Mouse (Mus musculus) liver, adult 2 months (tissue): ENCODE data around the gene Ndufs7. TPM values are rescaled to one million over a fixed set of nuclear protein-coding genes. Genes with fewer than 3 reads are reported as not detected.
A peak's percentile ranks its signal among the peaks of the same experiment; 100 is the strongest.

Source experiments
- DNase-seq: peaks from one replicate; pipeline ENCODE4 v3.0.0-alpha.2; 2011; ENCODE audit warnings: low read depth, low spot score; ENCODE audit errors: extremely low read depth
- H3K27ac ChIP-seq: fragments of 200-500 bp; replicated peaks from 2 replicates; pipeline ENCODE4 v1.5.1; 2012; ENCODE audit warnings: low read depth, mild to moderate bottlenecking, control low read depth, inconsistent platforms, low read length; ENCODE audit not compliant: insufficient read depth
- H3K27me3 ChIP-seq: fragments of 200-500 bp; 2 replicates; pipeline ENCODE4 v1.6.1; 2012; ENCODE audit warnings: mild to moderate bottlenecking, moderate library complexity, low read length, inconsistent platforms; ENCODE audit not compliant: control insufficient read depth, insufficient read depth
- H3K36me3 ChIP-seq: fragments of 200-500 bp; 2 replicates; pipeline ENCODE4 v1.6.1; 2012; ENCODE audit warnings: low read length, inconsistent platforms; ENCODE audit not compliant: control insufficient read depth, insufficient read depth
- H3K4me1 ChIP-seq: fragments of 200-500 bp; 2 replicates; pipeline ENCODE4 v1.6.1; 2011; ENCODE audit warnings: low read length; ENCODE audit not compliant: control insufficient read depth, insufficient read depth
- H3K4me3 ChIP-seq: fragments of 200-500 bp; 2 replicates; pipeline ENCODE4 v1.5.1; 2011; ENCODE audit warnings: low read depth, mild to moderate bottlenecking, control low read depth, low read length, moderate library complexity; ENCODE audit not compliant: insufficient read depth
- H3K79me2 ChIP-seq: fragments of 200-500 bp; 2 replicates; pipeline ENCODE4 v1.6.1; 2012; ENCODE audit warnings: inconsistent platforms, mild to moderate bottlenecking, low read length, moderate library complexity; ENCODE audit not compliant: control insufficient read depth, insufficient read depth
- H3K9ac ChIP-seq: fragments of 200-500 bp; 2 replicates; pipeline ENCODE4 v1.6.1; 2012; ENCODE audit warnings: low read depth, mild to moderate bottlenecking, control low read depth, inconsistent platforms, low read length
- CTCF ChIP-seq: fragments of 200-500 bp; IDR thresholded peaks from 2 replicates; pipeline ENCODE4 v1.5.1; 2011; ENCODE audit warnings: low read depth, low read length, control low read depth
- POLR2A ChIP-seq: fragments of 200-500 bp; IDR thresholded peaks from 2 replicates; pipeline ENCODE4 v1.6.1; 2011; ENCODE audit warnings: low read length, control low read depth; ENCODE audit not compliant: insufficient read depth; ENCODE audit errors: extremely low read depth
- WGBS: fragments of 180-500 bp; shearing (Covaris S2); methylation state at CpG from one replicate; pipeline ENCODE4 v1.1.7; 2018; 5-methylcytosine and 5-hydroxymethylcytosine counted together
- polyA plus RNA-seq: library from polyadenylated mRNA; depleted of rRNA; stranded (reverse); fragments of >200 nt; gene quantifications from 2 replicates; pipeline ENCODE4 v1.2.3, GENCODE M21; 2012
- total RNA-seq: library from RNA; depleted of rRNA; stranded (reverse); fragments of >200 nt; gene quantifications from 2 replicates; pipeline ENCODE4 v1.2.3, GENCODE M21; 2014

The Ndufs7 gene
- total and polyA plus RNA-seq, 2 experiments = 165 to 560 TPM

DNA sequence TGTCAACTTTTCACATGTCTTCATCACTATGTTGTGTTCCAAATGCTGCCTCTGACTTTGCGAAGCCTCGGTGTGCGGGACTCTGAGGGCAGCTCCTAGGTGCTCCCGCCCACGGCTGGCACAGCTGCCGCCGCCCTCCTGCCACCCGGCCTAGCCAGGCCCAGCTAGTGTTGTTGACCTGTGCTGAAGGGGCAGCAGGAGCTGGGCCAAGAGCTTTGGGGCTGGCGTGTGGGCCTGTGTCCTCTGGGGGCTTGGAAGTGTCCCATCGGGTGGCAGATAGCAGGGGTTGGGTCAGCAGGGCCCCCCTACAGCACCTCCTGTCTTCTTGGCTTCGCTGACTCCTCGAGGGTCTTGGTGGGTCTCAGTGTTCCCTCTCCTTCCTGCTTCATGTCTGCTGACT lies 30.4 kb downstream of the Ndufs7 start:
- no peak for TF ChIP-seq CTCF
- TF ChIP-seq POLR2A = no peak
- Histone ChIP-seq H3K27me3 (no peaks in the 10 kb centered on the region), H3K4me3 (no peak overlapping the region), H3K4me1 (peaks cover 29% of the 10 kb centered on the region), H3K79me2 (peaks cover 7% of the 10 kb centered on the region; the same call in 1 of the 2 replicates), H3K9ac (no peak overlapping the region), H3K27ac (peak overlapping the region; percentile 21; the same call in 1 of the 2 replicates), H3K36me3 (peaks cover 31% of the 10 kb centered on the region)
- WGBS = 42% methylated on average over 12 of the region's 12 CpGs
- no peak for DNase-seq

DNA sequence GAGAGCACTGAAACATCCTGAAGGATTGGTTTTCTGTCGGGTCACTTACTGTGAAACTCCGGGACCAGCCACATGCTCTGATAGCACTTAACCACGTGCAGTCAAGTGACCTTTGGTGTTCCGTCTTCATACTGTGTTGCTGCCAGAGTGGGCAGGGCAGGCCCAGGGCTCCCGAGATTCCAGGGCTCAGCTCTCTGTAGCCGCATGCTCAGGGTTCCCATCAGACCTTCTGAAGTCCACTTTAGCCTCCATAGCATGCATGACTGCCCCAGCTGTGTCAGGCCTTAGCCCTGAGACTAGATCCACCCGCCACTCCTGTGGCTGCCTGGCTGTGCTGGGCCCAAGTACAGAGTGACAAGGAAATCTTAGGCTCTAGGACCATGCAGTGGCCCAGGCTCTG lies 32.4 kb downstream of the Ndufs7 start:
- H3K79me2 ChIP-seq = peaks cover 4% of the 10 kb centered on the region; the same call in 1 of the 2 replicates
- TF ChIP-seq POLR2A (no peak), CTCF (no peak)
- H3K4me3 ChIP-seq = no peak overlapping the region
- H3K36me3 ChIP-seq = peaks cover 42% of the 10 kb centered on the region
- H3K9ac ChIP-seq = peak overlapping the region; percentile 51
- peak overlapping the region; percentile 81 for H3K27ac ChIP-seq
- 20% methylated on average over 7 of the region's 7 CpGs for WGBS
- no peaks in the 10 kb centered on the region for H3K27me3 ChIP-seq
- DNase-seq = peak; percentile 96
- peaks cover 20% of the 10 kb centered on the region for H3K4me1 ChIP-seq

DNA sequence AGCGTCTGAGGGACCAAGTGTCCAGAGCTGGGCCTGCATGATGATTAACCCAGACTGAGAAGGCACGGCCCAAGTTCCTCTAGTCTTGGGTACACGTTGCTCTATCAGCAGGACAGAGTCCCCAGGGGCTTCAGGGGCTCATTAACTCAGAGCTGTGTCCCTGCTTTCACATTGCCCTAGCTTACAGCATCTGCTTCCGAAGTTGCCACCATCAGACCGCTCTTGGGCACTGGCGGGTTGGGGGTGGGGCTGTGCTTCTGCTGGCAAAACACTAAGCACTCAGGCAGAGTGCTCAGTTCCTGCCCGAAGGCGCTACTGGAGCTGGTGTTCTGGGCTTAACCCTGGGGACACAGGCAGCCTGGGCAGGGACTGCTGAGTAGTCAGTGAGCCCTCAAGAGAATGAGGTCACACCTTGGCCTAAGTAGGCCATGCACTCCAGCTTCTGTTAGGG lies 33.0 kb downstream of the Ndufs7 start:
- Histone ChIP-seq H3K4me3 (no peak overlapping the region), H3K27me3 (no peaks in the 10 kb centered on the region), H3K27ac (peak overlapping the region; percentile 81), H3K36me3 (peaks cover 43% of the 10 kb centered on the region), H3K4me1 (peaks cover 20% of the 10 kb centered on the region), H3K79me2 (peaks cover 4% of the 10 kb centered on the region; the same call in 1 of the 2 replicates), H3K9ac (peak overlapping the region; percentile 51)
- peak; percentile 78 for DNase-seq
- TF ChIP-seq POLR2A = no peak
- 19% methylated on average over 8 of the region's 8 CpGs for WGBS

DNA sequence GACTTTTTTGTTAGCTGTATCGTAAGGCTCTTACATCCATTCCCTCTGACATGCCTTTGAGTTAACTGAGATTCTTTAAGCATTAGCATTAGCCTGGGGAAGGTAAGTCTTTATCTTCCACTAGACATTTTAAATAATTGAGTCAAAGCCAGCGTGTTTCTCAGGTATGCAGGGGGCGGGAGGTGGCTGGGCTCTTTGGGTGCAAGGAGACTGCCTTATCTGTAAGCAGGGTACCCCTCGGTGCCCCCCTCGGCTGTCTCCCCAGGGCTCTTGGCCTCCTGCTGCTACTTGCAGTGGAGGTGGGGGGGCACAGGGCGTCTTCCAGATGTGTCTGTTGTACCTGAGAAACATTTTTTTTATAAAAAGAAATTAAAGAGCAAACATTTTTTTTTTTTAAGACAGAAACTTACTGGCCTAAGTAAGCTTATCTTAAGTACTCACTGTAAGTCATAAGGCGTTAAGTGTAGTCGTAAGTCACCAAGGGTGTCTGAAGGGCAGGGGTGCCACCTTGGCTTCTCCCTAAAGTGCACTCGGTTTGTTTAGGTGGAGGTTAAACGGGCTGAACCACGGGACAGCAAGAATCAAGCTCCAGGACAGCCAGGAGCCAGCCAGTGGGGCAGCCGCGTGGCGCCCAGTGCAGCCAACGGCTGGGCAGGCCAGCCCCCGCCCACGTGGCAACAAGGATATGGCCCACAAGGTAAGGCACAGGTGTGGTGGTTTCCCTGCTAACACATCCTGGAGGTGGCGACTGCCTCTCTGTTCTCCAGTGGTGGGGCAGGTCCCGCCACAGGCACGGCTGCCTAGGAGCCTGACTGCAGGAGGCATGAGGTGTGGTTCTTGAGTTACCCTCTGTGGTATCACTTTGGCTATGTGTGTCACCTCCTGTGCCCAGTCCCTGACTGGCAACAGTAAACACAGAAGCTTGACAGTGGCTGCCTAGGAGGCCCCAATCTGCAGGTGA lies 33.8 kb downstream of the Ndufs7 start:
- Histone ChIP-seq H3K4me1 (peaks cover 20% of the 10 kb centered on the region), H3K9ac (no peak overlapping the region; the same call in 1 of the 2 replicates), H3K4me3 (no peak overlapping the region), H3K36me3 (peaks cover 41% of the 10 kb centered on the region), H3K27ac (peak overlapping the region; percentile 81), H3K79me2 (peaks cover 4% of the 10 kb centered on the region; the same call in 1 of the 2 replicates), H3K27me3 (no peaks in the 10 kb centered on the region)
- 62% methylated on average over 20 of the region's 20 CpGs for WGBS
- TF ChIP-seq POLR2A = no peak
- no peak for TF ChIP-seq CTCF
- no peak for DNase-seq

DNA sequence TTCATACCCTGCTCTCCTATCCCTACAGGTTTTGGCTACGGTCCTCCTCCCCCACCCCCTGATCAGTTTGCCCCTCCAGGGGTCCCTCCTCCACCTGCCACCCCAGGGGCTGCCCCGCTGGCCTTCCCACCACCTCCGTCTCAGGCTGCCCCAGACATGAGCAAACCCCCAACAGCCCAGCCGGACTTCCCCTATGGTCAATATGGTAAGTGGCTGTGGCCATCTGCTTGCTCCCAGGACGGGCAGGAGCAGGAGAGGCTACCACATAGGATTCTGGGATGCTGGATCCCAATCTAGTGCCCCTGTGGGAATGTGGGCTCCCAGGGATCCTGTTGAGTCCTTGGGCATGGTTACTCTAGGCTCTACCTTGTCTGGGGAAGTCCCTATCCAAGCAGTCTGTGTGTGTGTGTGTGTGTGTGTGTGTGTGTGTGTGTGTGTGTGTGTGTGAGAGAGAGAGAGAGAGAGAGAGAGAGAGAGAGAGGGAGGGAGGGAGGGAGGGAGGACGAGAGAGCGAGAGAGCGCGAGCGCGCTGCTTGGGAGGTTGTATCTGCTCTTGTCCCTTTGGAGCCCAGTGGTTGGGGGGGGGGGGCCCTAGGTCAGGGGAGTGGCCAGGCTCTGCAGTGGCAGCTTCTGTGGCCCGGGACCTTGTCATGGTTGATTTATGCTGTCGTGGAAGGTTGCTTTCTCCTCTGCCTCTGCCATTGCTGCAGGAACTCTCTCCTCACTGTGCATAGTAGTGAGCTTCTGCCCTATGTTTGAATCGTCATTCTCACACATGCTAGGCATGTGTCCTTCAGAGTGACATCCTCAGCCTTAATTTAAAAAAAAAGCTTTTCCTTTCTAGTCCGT lies 36.5 kb downstream of the Ndufs7 start:
- peaks cover 34% of the 10 kb centered on the region for H3K36me3 ChIP-seq
- 82% methylated on average over 10 of the region's 15 CpGs for WGBS
- H3K4me1 ChIP-seq = peaks cover 14% of the 10 kb centered on the region
- H3K27me3 ChIP-seq = no peaks in the 10 kb centered on the region
- H3K79me2 ChIP-seq = peaks cover 4% of the 10 kb centered on the region; the same call in 1 of the 2 replicates
- no peak for TF ChIP-seq CTCF
- no peak for TF ChIP-seq POLR2A
- no peak overlapping the region for H3K9ac ChIP-seq
- H3K27ac ChIP-seq = no peak overlapping the region
- H3K4me3 ChIP-seq = no peak overlapping the region
- no peak for DNase-seq
